Mouse (Mus musculus): ENCODE data around the gene Plpp4.

The Plpp4 gene

DNA sequence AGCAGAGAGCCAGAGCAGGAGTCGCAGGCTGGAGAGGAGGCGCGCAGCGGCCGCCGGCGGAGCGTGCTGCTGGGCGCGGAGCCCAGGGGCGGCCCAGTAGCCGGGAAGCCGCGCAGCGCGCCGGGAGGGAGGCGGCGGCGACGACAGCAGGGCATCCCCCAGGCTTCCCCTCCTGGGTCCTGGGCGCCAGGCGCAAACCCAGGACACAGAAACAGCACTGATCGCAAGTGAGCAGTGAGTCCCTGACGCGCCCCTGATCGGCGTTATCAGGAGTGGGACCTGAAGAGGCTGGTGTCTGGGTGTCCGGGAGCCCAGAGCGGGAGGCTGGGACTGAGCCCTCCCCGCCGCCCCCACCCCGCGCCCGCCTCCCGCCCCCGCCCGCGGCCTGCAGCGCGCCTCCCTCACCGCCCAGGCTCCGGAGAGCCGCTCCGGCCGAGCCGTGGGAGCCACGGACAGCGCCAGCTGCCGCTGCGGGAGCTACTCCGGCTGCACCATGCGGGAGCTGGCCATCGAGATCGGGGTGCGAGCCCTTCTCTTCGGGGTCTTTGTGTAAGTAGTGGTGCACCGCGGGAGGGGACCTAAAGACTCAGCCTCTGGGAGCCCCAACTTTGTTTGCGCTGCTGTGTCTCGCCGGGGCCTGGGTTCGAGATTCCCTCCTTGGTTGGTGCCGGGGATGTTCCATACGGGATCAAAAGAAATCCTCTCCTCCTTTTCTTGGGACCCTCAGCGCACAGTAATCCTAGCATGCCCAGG, at the start of gene Plpp4:
TSS of gene Plpp4 (plus strand) at position 411 of the 753 bp plus-strand sequence.
- no peak for DNase-seq (ENCODE audit: low spot score)

DNA sequence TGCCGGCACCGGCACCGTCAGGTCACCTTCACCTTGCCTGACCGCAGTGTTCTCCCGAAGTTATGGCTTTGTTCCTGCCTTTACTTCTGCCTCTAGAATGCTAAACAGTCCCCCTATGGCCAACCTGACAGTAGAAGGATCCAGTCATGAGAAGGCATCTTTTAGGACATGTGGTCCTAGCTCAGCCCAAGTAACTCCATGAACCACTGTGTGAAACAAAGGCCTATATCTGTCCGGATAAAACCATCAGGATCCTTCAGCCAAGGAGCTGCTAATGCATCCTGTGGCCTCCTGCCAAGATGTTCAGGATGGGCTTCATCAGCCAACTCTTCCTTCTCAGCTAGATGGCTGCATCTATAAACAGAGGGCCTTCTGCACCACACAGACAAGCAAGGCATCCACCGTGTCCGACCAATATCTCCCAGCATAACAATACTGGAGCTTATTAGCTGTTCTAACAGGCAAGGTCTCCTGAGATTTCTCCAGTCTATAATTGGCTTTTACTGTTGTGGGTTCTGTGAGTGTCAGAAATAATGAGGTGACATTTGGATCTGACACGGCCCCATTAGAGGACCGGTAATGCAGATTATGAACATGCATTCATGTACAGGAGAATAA, 40.8 kb upstream of the Plpp4 start:
- no peak for DNase-seq (ENCODE audit: low spot score)

DNA sequence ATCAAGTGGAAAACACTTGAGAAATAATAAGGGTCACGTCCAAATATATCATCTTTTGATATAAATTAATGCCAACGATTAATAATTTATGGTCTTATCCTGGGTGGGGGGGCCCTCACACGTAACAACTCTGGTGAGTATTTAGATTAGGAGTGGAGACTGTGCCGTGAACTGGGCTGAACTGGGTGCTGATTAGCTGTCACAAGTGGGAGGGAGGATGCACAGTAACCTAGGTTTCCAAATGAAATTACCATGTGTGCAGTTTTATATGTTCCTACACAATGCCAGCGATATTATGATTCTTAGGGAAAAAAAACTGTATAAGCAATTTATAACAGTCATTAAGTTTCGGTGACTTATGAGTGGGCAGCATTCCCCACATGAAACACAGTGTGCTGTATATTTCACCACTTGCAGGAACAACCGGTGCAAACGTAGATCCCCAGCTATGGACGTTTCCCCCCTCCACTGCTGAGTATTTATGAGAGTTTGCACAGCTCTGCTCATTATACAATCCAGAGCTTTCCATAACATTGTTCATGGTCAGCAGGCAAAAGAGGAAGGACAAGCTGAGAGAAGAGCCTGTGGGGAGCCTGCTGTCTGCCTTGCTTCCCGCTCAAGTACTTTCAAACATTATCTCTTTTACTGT, 40.2 kb upstream of the Plpp4 start:
- no peak for DNase-seq (ENCODE audit: low spot score)

DNA sequence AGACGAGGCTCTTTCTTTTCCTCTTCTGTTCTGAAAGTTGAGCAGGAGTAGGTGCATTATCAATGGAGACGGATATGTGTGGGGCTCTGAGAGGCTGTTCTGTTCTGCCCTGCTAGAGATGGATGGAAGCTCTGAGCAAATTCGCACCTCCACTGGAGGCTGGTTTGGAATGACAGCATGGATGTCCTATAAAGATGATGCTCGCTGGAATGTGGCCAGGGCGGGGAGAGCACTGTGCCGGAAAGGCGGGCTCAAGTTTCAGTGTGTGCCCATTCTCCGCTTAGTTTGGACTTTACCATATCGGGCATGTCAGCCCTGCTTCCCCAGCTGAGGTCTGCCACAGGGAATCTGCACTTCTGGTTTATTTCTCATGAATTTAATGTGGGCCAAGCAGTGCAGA, 35.9 kb upstream of the Plpp4 start:
- no peak for DNase-seq (ENCODE audit: low spot score)

DNA sequence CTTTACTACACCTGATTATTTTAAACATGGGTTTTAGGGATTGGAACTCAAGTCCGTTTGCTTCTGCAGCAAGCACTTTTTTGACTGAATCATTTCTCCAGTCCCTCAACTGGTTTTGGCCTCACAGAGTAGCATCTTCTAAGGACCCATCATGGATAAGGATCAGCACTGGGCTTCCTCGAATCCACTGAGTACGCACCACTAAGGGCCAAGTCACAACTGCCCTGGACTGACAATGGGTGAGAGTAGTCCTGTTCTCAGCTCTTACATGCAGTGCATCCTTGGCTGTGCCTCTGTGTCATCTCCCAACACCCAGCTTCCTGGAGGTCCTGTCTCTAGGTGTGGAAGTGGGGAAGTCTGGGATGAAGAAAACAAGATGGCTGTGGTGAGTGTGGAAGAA, 35.2 kb upstream of the Plpp4 start:
- DNase-seq (ENCODE audit: low spot score): no peak

DNA sequence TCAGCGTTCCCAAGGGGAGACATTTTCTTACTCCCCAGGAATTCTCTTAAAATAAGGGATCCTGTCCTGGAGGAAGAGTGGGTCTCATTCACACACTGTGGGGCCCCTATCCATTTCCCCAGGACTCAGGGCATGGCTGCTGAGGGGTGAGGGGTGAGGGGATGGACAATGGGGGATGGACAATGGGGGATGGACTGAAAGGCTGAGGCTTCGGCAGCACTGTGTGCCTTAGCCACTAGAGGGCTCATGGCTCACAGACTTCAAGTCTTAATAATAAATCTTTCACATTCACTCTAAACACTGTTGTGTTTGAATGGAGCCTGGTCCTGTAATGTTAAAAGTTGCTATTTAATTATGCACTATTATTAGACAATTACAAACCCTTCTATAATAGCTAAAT, 21.4 kb upstream of the Plpp4 start:
- DNase-seq (ENCODE audit: low spot score): no peak

DNA sequence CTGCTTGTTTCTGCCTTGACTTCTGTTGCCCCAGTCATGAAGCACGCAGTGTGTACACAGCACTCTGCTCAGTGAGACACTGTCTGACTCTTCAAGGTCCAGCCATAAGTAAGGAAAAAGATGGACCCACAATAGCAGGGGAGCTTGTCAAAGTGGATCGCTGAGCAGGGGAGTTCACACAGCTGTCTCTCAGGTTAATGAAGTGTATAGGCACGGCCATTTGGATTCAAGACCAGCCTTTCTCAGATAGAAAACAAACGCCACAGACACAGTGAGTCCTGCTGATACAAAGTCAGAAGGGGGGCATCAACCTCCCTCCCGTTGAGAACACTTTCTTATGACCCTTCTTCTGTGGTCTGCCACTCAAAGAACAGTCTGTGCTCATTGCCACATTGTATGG, 20.8 kb upstream of the Plpp4 start:
- DNase-seq (ENCODE audit: low spot score): no peak

DNA sequence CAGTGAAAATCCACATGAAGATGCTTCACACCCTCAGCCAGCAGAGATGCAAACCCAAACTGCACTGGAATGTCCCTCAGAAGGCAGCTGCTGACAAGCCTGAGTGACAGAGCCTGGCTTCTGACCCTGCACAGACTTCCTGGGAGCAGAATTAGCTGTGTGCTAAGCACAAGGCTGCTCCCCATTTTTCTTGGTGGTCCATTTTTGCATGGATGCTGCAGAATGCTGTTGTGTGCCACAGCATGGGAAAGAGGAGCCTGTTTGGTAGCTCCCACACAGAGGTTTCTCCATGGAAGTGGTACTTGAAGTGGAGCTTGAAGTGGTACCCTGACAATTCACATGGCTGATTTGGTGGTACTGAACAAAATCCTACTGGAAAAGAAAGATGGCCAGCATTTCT, 5.8 kb upstream of the Plpp4 start:
- no peak for DNase-seq (ENCODE audit: low spot score)

DNA sequence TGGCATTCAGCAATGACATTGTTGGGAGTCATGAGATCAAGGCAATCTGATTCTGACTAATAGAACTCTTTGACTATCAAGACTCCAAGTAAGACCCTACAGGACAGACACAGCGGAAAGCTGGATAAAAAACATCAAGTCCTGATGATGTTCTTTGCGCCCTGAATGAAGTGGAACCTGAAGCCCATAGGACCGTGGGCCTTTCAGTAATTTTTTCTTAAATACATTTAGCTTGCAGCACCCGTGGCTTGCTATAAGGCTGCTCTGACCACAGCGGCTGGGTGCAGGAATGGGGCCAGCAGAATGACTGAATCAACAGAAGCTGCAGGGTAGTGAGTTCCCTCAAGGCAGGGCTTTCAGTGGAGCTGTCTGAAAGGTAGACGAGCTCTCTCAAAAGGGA, 3.4 kb upstream of the Plpp4 start:
- DNase-seq (ENCODE audit: low spot score): no peak

DNA sequence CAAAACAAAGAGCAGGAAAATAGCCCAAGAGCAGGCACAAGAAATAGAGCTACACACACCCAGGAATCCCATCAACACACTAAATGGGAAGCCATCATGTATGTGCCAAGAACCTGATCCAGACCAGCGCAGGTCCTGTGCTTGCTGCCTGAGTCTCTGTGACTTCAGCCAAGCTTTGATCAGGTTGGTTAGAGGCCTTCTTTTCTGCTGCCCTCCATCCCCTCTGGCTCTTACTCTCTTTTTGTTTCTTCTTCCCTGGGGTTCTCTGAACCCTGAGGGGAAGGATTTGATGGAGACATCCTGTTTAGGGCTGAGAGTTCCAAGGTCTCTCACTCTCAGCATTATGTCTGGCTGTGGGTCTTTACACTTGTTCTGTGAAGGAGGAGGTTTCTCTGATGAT, 2.7 kb upstream of the Plpp4 start:
- no peak for DNase-seq (ENCODE audit: low spot score)

DNA sequence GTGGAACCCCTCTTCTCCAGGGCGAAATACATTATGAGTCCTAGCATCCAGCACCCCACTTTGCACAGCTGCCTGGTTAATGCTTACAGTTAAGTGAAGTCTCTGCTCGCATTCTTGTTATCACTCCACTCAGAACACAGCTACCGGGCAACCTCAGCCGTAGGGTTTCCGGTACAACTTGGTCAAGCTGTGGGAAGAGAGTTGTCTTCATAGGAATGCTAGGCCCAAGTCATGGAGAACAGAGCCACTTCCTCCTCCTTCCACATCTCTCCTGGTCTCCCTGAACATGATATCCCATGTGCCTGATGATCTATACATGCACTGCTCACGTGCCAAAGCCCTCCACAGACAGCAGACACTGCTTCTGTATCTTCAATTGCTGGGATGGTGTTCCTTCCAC, 1.4 kb upstream of the Plpp4 start:
- DNase-seq (ENCODE audit: low spot score): no peak

DNA sequence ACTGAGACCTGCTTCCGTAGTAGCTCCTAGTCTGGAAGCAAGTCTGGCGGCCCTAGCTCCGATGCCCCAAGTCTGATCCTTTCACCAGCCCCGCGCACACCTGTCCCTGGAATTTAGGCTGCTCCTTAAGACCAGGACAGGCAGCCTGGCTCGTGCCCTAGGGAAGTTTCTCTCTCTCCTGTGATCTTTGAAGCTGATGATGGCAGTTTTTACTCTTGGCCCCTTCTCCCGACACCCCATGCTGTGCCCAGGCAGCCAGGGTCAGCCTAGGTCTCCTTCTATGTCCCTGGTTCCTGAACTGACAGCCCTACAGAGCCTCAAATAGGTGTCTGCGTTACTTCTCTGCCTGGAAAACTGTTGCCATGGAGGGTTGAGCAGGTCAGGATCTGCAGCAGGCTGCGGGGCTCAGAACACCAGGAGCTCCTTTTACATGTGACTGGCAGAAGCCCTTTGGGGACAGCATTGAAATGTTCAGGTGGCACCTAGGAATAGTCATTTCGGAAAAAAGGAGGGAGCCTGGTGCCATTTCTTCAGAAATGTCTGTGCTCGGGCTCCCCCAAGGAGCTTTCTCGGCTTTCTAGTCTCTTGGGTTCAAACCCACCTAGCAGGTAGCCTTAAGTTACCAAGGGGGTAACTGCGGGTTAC, 665 bp downstream of the Plpp4 start:
- no peak for DNase-seq (ENCODE audit: low spot score)

DNA sequence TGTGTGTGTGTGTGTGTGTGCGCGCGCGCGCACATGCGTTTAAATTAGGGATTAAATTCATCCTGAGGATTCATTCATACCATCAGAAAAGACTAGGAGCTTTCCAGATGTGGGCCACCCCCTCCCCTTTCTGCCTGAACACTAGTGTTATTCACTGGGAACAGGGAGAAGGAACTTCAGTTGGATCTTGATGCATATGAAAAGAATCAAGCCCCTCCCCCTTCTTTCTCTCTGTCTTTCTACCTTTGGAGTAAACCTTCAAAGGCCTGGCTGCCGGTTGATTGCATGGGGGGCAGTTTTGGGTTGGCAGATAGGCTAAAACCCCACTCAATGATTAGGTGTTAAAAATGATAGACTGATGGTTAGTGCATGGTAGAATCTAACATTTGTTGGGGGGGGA, 1.5 kb downstream of the Plpp4 start:
- DNase-seq (ENCODE audit: low spot score): no peak

DNA sequence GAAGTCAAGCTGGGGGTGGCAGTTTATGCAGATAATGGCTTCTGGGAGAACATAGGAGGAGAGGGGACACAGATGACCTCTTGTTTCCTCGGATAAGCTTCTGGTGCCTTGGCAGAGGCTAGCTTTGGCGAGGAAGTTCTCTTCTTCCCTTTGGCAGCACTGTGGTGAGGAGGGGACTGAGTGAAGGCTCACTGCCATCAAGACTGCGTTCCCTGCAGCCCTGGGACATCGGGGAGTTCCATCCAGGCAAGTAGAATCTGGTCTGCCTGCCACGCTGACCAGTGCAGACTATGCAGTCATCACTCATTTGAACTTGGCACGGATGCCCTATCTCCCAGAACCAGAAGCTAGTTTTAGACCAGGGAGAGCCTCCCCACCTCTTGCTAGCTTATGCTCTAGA, 2.4 kb downstream of the Plpp4 start:
- DNase-seq (ENCODE audit: low spot score): no peak

DNA sequence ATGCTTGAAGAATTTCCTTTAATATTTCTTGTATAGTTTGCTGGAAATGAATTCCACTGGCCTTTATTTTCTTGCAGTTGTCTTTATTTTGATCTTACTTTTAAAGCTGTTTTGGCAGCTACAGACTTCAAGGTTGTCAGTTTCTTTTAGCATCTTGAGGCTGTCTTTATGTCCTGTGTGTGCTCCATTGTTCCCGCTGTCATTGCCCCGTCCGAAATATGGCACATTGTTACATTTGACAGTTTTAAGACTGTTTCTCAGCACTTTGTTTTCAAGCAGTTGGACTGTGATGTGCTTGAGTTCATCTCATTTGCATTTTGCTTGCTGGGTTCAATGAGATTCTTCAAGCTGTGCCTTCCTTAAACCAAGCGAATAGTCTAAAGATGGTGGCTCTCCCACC, 17.0 kb downstream of the Plpp4 start:
- DNase-seq (ENCODE audit: low spot score): no peak

DNA sequence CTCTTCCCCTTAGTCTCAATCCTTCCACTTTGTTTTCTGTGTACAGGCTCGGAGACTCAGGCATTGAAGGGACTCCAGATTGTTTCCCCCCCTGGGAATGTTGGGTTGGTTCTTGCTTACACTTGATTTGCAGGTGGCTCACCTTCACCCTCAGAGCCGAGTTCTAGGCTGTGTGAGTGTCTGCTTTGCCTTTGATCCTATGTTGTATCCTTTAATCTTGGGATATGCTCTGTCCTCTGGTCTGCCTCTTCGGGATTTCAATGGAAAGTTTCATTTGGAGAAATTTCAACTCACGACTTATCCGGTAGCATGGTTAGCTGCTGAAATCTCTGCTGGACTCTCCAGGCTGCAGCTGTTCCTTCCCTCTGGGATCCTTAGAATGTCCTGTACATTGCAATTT, 17.9 kb downstream of the Plpp4 start:
- no peak for DNase-seq (ENCODE audit: low spot score)

DNA sequence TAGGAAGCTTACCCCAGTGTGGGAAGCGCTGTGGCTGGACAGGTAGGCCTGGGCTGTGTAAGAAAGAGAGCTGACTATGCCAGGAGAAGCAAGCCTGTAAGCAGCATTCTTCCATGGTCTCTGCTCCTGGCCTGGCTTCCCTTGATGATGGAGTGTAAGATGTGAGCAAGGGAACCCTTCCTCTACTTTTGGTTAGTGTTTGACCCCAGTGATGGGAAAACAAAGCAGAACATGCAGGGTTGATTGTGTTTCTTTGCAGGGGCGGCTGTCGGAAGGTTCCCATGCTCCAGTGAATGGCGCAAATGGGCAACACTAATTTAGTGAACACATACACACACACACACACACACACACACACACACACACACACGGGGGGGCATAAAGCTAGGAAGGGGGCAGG, 20.9 kb downstream of the Plpp4 start:
- no peak for DNase-seq (ENCODE audit: low spot score)

DNA sequence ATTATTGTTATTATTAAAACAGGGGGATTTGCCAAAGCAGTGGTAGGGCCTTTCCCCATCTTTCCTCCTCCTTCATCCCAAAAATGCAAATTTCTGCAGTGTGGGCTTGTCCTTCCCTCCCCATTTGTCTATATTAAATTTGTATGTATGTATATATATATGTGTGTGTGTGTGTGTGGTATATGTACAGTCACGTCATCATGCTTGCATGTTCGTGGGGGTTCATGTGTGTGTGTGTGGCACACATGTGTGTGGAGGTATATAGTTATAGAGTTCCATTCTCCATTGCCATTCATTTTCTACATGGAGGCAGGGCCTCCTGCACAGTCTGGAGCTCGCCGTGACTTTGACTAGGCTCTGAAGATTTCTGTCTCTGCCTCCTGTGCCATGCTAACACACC, 22.0 kb downstream of the Plpp4 start:
- DNase-seq (ENCODE audit: low spot score): no peak

DNA sequence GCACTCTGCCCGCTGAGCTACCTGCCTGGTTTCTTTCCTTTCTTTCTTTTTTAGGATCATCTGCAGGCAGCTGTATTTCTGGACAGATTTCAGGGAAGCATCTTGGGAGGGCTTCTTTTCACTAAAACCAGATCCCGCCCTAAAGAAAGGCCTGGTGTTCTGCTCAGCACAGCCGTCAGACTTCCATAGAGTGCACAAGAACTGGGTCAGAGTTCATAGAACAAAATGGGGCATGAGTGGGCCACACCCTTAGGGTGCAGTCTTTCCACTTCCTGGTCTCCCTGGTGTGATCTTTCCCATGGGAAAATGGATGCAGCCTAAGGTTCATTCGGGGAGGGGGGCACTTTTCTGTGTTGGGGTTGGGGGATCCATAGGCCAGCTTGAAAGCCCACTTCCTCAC, 22.4 kb downstream of the Plpp4 start:
- DNase-seq (ENCODE audit: low spot score): no peak

DNA sequence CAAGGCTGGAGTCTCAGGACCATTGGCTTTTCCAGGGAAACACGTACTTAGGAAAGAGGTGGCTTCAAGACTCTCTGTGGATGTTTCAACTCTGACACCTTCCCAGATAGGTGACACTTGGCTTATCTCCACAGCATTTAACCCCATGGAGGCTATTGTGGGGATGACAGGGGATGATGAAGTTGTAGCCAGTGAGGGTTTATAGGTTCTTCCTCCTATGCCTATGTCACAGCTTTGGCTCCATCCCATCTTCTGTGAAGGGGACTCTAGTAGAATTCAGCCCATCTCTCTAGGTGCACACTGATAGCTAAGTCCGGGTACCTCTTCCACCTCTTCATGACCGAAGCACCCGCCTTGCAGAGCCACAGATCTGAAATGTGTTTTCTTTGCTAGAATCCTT, 25.1 kb downstream of the Plpp4 start:
- DNase-seq (ENCODE audit: low spot score): no peak

DNA sequence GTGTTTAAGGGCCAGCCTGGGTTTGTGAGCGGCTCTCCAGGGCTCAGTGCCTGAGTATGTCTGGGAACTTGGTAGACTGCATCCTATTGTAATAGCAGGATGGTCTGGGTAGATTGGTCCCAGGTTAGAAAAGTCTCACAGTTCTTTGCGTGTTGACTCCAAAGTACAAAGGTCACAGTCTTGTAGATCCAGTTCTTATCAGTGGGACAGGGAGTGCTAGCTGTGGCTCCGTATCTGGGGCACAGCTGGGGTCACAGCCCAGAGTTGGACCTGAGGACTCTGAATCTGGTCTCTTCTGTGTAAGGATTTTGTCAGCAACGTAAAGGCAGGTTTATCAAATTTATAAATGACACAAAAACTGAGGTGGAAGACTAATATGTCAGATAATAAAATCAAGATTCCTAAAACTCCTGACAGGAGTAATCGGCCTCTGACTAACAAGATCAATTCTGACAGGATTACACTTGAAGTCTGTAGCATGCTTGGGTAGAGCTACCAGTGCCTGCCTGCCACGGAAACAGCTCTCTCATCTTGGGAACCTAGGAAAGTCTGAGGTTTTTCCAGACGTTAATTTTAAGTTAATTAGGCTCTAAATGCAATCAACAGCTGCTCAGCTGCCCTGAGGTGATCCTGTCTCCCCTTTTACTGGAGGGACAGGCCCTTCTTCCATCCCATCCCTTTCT, 28.5 kb downstream of the Plpp4 start:
- no peak for DNase-seq (ENCODE audit: low spot score)

DNA sequence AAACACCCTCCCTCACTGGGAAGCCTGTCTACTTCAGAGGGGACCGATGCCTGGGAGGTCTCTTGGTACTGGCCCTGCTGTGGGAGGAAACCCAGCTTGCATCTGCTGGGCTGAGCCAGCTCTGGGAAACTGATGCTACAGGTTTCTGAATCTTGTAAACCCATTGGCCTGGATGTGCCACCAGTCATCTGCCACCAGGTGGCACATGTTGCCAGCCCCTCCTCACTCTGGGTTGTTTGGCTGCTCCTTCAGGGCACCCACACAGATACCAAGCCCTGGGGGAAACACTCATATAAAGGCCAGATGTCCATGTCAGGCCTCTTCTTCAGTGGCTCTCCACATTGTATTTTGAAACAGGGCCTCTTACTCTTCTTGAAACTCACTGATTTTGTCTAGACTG, 36.4 kb downstream of the Plpp4 start:
- DNase-seq (ENCODE audit: low spot score): no peak

DNA sequence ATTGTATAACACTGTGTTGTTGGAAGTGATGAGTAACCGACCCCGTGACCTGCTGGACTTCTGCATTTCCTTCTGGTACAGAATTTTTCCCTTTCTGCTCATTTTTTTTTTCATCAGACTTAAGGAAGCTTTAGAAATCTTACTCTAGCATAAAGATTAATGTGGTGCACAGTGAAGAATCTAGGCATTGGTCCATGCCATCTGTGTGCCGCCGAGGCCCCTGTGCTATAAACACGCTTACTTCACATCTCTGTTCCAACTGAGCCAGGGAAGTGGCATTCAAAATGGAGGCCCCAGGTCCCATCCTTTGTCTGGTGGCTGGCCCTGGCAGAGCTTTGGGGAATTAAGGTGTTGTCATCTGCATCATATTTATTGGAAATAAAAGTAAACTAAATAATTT, 44.8 kb downstream of the Plpp4 start:
- DNase-seq (ENCODE audit: low spot score): no peak

Measured in left cerebral cortex, adult 11 months (tissue).